Mouse (Mus musculus) v-Abl transformed pro-B cells (cell line): ENCODE measurements around the gene Ibsp.

Experiments
- in situ Hi-C, 2 experiments: fragments of 400-800 bp; cut with MboI; formaldehyde crosslinking; loops; one replicate each; pipeline ENCODE4 v1.15.1; 2025; ENCODE audit not compliant: unreplicated experiment in 2 of 2

Gene Ibsp

GRCm38 (mm10) chr5:104339009-104339408, 40.0 kb downstream of the Ibsp start:
- in situ Hi-C loops = loop anchor here in 1 of 2 experiments (25.0 kb wide), 1 partner anchor 427 kb away; the partner anchor contains the start of gene Klhl8

GRCm38 (mm10) chr5:104339706-104340512, 40.9 kb downstream of the Ibsp start:
- in situ Hi-C loops = loop anchor here (10.0 to 25.0 kb wide), 3 partner anchors 335 to 428 kb away; partner anchors contain the start of gene Klhl8 (in 1 of the 2)

GRCm38 (mm10) chr5:104340513-104340829, 41.5 kb downstream of the Ibsp start:
- in situ Hi-C loops = loop anchor here (10.0 to 25.0 kb wide), 3 partner anchors 336 to 428 kb away; partner anchors contain the start of gene Klhl8 (in 1 of the 2)

DNA sequence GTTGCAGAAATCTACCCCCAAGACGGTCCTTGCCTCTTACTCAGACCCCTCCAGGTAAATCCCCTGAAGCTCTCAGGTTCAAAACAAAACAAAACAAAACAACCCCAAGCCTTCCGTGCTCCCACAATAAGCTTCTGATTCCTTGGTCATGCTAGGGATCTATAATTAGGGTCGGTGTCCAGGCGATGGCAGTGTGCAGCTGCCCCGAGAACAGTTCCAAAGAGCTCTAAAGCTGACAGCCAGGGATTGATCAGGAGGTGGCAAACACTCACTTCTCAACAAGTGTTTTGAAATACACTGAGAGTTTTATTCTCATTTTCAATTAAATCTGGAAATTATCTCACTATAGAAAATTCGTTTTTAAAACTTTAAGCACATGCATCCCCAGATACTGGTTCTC, 43.9 kb downstream of the Ibsp start:
- in situ Hi-C loops = loop anchor here (10.0 to 25.0 kb wide), 3 partner anchors 338 to 431 kb away; partner anchors contain the start of gene Klhl8 (in 1 of the 2)

DNA sequence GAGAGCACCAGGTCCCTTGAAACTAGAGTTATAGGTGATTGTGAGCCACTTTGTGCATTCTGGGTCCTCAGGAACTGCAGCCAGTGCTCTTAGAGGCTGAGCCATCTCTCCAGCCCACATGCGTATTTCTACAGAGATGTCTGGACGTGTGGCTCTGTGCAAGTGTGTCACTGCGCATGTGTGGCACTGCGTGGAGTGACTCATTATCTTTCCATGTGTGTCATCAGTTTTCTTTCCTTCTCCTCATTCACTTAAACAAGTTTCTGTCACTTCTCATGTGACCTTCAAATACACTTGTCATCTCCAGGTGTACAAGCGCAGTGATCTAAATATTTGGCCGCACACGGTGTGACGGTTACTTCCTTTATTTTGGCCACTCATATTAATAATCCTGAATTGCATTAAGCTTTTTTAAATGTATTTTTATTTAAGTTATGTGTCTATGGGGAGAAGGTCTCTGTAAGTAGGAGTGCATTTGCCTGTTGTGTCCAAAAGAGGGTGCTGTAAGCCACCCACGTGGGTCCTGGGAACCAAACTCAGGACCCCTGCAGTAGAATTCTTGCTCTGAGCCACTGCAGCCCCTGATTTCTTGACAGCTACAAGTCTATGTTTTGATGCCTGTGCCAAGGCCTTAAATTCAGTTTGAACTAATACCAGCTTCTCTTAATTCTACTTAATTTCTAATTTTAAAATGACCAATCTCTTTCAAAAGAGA, 45.7 kb downstream of the Ibsp start:
- in situ Hi-C loops = loop anchor here (10.0 to 25.0 kb wide), 3 partner anchors 340 to 432 kb away; partner anchors contain the start of gene Klhl8 (in 1 of the 2)

DNA sequence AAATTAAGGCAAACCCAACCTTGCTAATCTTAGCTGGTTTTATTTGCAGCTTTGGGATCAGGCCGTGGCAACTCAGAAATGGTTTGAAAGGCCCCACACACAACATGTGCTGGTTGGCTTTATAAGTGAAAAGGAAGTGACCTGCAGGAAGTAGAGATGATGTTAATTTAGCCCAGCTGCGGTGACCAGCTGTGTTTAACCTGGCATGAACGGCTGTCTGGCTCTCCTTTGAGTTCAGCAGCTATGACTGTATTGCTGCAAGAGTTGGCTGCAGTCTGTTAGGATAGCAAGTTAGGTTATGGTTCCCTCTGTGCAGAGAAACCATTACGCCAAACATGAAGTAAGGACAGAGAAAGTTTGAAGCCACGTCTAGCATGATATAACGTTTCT, 46.3 kb downstream of the Ibsp start:
- in situ Hi-C loops = loop anchor here (10.0 to 25.0 kb wide), 3 partner anchors 340 to 433 kb away; partner anchors contain the start of gene Klhl8 (in 1 of the 2)

- in situ Hi-C loops = no loop called here
Measured at GRCm38 (mm10) chr5:104351041-104351440, 52.1 kb downstream of the Ibsp start.

DNA sequence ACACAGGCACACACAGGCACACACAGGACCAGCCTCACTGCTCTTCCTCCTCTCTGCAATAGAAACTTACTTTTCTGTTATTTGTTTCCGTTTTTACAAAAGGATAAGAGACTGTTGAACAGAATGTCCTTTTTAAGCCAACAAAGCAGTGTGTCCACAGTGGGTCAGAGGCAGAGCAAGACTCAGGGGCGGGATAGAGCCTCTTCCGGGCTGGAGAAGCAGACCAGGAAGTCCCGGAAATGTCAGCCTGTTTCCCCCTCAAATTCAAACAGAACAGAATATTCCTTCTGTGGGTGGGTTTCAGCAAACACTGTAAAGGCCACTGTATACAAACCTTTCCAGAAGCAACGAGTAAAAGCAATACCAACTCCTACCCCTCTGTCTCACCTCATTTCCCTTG, 52.9 kb downstream of the Ibsp start:
- in situ Hi-C loops = no loop called here

GRCm38 (mm10) chr5:104357575-104357974, 58.6 kb downstream of the Ibsp start:
- in situ Hi-C loops = no loop called here

DNA sequence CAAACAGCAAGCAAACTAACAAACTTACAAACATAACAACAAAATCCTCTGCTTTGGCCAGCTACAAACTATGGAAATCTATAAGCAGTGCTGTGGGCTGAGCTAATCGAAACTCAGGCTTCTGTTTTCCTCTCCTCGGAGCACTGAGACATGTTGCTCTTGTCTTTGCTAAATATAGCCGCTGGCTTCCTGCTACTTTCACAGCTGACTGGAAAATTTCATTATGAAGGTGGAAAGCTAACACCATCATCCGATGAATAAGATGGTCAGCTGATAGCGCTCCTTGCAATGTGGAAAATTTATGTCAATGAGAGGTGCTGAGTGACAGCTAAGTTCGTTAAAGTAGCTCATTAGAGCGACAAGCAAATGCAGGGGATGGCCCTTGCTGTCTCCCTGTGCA, 59.6 kb downstream of the Ibsp start:
- in situ Hi-C loops = no loop called here

DNA sequence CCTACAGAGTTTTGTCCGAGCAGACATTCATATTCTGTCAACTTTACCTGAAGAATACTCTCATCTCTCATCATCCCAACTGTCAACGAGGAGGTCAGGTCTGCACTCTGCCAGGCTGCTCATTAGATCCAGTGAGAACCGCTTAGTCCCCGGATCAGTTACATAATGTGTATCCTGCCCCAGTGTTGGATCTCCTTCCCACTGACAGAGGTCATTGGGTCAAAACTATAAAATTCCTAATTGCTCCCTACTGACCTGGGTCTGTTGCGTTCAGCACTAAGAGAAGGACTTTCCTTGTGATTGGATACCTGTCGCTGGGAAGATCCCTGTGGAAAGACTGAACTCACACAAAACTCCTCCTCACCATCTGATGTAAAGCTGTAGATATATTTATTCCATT, 60.3 kb downstream of the Ibsp start:
- in situ Hi-C loops = no loop called here
